Mouse (Mus musculus): ENCODE measurements around the gene Nom1. TPM values are rescaled to one million over a fixed set of nuclear protein-coding genes. Genes with fewer than 3 reads are reported as not detected.
"Not testable (repeated sequence)": the region's sequence is repeated elsewhere in the genome, so short reads cannot be mapped to it uniquely, and the experiment has no call there.

The Nom1 gene
- 10 to 100 TPM; 11.9 to 12.7 TPM for total RNA-seq (2021)

GRCm38 (mm10) chr5:29434228-29434871 lies at the start of gene Nom1:
Gene Nom1 (plus strand): TSS chr5:29434664.
- intact Hi-C loops (cut with DNase I): loop anchor here (2.0 kb wide), 1 partner anchor 54 kb away; no protein-coding TSS in a partner anchor
- DNase-seq (ENCODE audit: low spot score): peak; percentile 74

- intact Hi-C loops (cut with DNase I): loop anchor here (5.0 kb wide), 1 partner anchor 180 kb away; the partner anchor contains the start of gene Ube3c
- DNase-seq (ENCODE audit: low spot score): no peak
These were observed 46.9 kb upstream of the Nom1 start for GRCm38 (mm10) chr5:29387591-29387990.

- peak; percentile 33 for DNase-seq (ENCODE audit: low spot score)
- intact Hi-C loops (cut with DNase I): loop anchor here (5.0 kb wide), 1 partner anchor 179 kb away; the partner anchor contains the start of gene Ube3c
These were observed 46.1 kb upstream of the Nom1 start for GRCm38 (mm10) chr5:29388181-29388943.

- intact Hi-C loops (cut with DNase I): loop anchor here (1.0 to 5.0 kb wide), 2 partner anchors 178 to 298 kb away; partner anchors contain the start of gene Ube3c
- peak; percentile 39 for DNase-seq (ENCODE audit: low spot score)
These were observed 45.3 kb upstream of the Nom1 start for GRCm38 (mm10) chr5:29388944-29389765.

- intact Hi-C loops (cut with DNase I): no loop called here
These were observed 36.0 kb upstream of the Nom1 start for GRCm38 (mm10) chr5:29398427-29398826.

GRCm38 (mm10) chr5:29410854-29411253 lies 23.6 kb upstream of the Nom1 start:
- no peak for DNase-seq (ENCODE audit: low spot score)
- intact Hi-C loops (cut with DNase I): no loop called here

More at GRCm38 (mm10) chr5:29398427-29398826, 36.0 kb upstream of the Nom1 start:
- DNase-seq (ENCODE audit: low spot score): no peak

GRCm38 (mm10) chr5:29413041-29413440 lies 21.4 kb upstream of the Nom1 start:
- intact Hi-C loops (cut with DNase I): no loop called here
- DNase-seq (ENCODE audit: low spot score): no peak

GRCm38 (mm10) chr5:29423330-29423729 lies 11.1 kb upstream of the Nom1 start:
- DNase-seq (ENCODE audit: low spot score); intact Hi-C loops (cut with DNase I): not testable (repeated sequence)

GRCm38 (mm10) chr5:29434872-29435358 lies 451 bp downstream of the Nom1 start:
- intact Hi-C loops (cut with DNase I): loop anchor here (2.0 to 5.0 kb wide), 2 partner anchors 54 to 132 kb away; partner anchors contain the start of gene Ube3c

GRCm38 (mm10) chr5:29435491-29435890 lies 1.0 kb downstream of the Nom1 start:
- DNase-seq (ENCODE audit: low spot score): no peak
- intact Hi-C loops (cut with DNase I): loop anchor here (2.0 to 5.0 kb wide), 2 partner anchors 55 to 132 kb away; partner anchors contain the start of gene Ube3c

More at GRCm38 (mm10) chr5:29434872-29435358, 451 bp downstream of the Nom1 start:
- no peak for DNase-seq (ENCODE audit: low spot score)

GRCm38 (mm10) chr5:29436728-29437127 lies 2.3 kb downstream of the Nom1 start:
- intact Hi-C loops (cut with DNase I): loop anchor here (5.0 kb wide), 1 partner anchor 131 kb away; the partner anchor contains the start of gene Ube3c
- DNase-seq (ENCODE audit: low spot score): not testable (repeated sequence)

GRCm38 (mm10) chr5:29445275-29445674 lies 10.8 kb downstream of the Nom1 start:
- no peak for DNase-seq (ENCODE audit: low spot score)
- intact Hi-C loops (cut with DNase I): no loop called here

- intact Hi-C loops (cut with DNase I): no loop called here
These were observed 17.9 kb downstream of the Nom1 start for GRCm38 (mm10) chr5:29452352-29452751.

GRCm38 (mm10) chr5:29456895-29457656 lies 22.6 kb downstream of the Nom1 start:
- DNase-seq (ENCODE audit: low spot score): no peak
- intact Hi-C loops (cut with DNase I): no loop called here

More at GRCm38 (mm10) chr5:29452352-29452751, 17.9 kb downstream of the Nom1 start:
- no peak for DNase-seq (ENCODE audit: low spot score)

GRCm38 (mm10) chr5:29462943-29463686 lies 28.7 kb downstream of the Nom1 start:
- intact Hi-C loops (cut with DNase I): no loop called here
- DNase-seq (ENCODE audit: low spot score): no peak

- intact Hi-C loops (cut with DNase I): no loop called here
- no peak for DNase-seq (ENCODE audit: low spot score)
These were observed 33.3 kb downstream of the Nom1 start for GRCm38 (mm10) chr5:29467489-29468350.

GRCm38 (mm10) chr5:29468351-29469065 lies 34.0 kb downstream of the Nom1 start:
- intact Hi-C loops (cut with DNase I): no loop called here
- no peak for DNase-seq (ENCODE audit: low spot score)
